Mouse (Mus musculus): ENCODE results near the gene C530008M17Rik.

Gene C530008M17Rik

DNA sequence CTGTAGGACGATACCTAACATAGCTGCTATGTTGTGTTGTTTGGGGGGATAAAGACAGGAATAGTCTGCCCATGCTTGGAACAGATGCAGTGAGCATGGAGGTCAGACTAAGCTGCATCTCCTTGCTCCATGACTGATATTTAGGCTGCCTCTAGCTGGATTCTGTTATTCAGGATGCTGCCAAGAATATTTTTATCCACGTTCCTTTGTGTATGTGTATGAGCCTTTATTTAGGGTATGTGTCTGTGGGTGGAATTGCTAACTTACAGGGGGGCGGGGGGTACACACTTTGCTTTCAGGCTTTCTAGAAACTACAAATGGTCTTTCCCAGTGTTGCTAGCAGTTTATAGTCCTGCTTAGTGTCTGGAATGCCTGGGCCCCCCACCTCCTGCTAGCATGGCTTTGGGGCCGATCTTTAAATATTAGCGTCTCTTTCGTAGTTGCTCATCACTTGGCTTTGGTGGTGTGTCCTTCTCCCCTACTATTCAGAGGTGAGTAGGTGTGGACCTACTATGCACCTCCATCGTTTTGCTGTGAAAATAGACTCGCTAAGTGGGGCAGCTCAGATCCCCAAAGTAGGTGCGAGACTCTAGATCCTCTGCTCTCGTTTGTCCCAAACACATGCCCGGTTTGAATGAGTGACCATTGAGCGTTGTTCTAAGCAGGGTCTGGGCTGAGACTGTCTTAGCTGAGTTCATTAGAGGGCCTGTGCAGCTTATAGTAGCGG lies 45.0 kb downstream of the C530008M17Rik start:
- no peak for DNase-seq (ENCODE audit: low spot score in 2 of 2)

DNA sequence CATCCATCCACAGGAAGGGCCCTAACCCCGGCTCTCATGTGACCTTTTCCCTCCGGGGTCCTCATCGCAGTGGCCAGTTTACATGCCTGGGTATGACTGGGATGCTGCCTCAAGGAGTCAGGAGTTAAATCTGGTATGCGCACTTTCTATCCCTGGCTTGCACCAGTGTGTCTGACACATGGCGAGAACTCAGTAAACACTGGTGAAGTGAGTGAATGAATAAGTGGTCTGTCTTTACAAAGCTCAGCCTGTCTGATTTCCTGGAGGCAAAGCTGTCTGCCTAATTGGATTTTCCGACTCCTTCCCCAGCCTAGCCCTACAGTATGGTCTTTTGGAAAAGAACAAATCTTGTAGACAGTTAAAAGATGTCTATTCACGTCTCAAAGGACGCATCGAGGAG lies 45.8 kb downstream of the C530008M17Rik start:
- DNase-seq (ENCODE audit: low spot score in 2 of 2), result no peak

DNA sequence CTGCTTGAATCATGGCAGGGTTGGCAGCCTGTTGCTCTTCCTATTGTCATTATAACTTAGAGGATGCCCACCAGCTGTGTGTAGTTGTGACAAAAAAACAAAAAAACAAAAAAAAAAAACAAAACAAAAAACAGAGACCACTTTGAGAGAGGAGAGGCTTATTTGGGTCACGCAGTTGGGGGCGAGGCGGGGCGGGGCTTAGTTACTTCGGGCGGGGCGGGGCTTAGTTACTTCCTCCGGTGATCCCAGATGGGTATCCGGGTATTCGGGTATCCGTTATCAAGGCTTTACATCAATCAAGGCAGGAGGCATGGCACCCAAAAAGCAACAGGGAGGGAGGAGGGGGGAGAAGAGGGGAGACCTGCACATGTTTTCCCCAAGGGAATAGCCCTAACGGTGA lies 46.3 kb downstream of the C530008M17Rik start:
- DNase-seq (ENCODE audit: low spot score in 2 of 2), result no peak

DNA sequence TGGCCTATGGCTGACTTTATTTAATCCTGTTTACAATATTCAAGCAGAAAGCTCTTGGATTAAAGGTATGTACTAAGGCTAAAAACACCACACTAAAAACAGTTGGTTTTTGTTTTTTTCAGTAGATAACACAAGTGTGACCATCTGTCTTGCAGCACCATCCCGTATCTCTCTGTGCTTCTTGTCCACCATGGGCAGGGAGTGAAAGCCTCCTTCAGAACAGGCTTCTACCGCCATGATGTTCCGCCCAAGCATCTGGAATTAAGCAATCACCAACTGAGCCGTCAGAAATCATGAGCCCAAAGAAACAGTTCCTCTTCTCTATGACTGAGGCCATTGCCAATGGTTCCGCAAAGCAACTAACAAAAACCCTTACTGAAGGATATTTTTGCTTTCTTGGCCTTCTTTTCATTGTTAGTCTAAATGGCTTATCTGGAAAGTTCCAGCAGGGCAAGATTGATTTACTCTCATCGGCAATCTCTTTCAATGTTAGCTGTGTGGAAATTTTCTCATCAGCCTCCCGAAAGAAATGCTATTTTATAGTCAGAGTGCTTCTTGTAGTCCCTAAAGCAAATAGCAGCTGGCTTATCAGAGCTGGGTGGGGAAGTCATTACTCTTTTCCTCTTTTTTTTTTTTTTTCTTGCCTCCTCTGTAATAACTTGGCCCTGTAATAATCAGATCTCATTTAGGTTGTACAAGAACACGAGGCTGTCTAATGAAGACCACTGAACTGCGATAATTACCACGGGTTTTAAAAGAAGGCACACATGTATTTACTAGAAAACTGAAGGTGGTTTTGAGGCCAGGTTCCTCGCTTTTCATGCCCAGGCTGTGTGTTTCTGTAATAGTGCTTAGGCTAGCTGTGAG lies 49.2 kb downstream of the C530008M17Rik start:
- no peak for DNase-seq (ENCODE audit: low spot score in 2 of 2)

DNA sequence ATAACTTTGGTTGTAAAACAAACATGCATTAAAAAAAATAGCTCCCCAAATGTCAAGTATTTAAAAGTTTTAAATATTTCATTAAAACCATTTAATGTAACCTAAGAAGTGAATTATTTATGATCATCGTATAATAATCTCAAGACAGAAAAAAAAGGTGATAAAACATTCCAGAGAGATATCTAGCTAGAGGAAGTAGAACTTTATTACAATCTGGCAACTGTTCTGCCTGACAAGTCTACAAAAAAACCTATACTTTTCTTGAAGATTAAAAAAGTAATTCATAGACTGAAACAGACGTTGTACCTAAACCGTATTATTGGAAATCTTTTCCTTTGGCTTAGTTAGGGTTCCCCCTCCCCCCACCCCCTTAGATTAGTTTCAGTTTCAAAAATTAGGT lies 50.8 kb downstream of the C530008M17Rik start:
- no peak for DNase-seq (ENCODE audit: low spot score in 2 of 2)

DNA sequence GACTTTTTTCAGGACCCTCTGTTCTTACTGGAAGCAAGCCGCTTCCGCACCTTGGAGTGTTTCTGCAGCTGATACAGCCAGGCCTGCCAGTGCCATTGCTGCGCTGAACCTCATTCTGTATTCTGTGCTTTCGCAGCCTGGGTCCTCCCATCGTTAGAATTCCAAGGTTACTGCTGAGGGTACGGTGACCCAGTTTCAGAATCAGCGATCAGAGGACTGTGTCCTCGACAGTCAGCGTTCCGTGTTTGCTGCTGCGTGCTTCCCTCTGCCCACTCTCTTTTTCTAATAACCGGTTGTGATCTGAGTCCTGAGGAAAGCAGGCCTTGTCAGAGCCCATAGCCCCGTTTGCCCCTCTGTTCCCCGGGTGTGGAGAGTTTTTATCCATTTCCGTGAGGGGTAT lies 51.7 kb downstream of the C530008M17Rik start:
- DNase-seq (ENCODE audit: low spot score in 2 of 2), result no peak

DNA sequence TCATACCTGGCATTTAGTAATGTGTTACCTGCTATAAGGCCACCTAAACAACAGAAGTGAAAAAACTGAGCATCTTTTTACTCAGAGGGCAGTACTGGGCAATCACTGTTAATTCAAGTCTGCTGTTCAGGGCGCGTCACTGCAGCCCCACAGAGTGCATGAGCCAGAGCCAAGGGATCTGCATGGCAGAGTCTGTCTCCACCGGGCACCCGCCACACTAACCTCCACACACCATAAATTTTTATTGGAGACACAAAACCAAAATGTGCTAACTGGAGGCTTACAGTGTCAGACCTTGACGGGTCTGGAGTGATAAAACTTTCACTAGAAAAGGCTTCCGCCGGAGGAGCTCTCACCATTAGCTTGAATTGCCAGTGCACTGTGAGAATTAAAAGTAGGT lies 57.4 kb downstream of the C530008M17Rik start:
- no peak for DNase-seq (ENCODE audit: low spot score in 2 of 2)

DNA sequence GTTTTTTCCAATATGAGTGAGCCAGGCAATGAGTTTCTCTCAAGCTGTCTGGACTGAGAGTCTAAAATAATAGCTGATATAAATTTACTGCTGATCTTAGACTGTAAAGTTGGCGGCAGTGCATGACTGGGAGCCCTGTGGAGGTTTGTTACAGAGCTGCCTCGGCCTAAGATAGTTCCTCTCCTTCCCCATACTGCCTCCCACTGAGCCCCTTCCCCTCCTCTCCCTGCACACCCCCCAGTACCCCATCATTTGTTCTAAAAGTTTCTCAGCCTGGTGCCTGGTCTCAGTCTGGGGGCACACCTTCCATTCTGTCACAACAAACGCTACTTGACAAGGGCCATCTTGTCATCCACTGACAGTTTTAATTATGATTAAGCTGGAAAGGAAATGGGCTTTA lies 63.6 kb downstream of the C530008M17Rik start:
- no peak for DNase-seq (ENCODE audit: low spot score in 2 of 2)

DNA sequence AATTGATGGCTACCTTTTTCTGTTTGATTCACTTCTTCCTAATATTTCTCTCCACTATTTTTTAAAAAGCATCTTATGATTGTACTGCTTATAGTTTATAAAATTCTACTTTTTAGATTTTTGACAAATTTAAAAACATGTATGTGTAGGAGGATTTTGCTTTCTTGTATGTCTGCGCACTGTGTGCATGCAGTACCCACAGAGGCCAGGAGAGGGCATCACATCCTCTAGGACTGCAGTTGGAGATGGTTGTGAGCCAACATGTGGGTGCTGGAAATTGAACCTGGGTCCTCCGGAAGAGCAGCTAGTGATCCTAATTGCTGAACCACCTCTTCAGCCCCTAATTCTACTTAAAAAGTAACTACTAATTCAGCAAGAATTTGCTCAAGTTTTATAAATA lies 68.6 kb downstream of the C530008M17Rik start:
- no peak for DNase-seq (ENCODE audit: low spot score in 2 of 2)

DNA sequence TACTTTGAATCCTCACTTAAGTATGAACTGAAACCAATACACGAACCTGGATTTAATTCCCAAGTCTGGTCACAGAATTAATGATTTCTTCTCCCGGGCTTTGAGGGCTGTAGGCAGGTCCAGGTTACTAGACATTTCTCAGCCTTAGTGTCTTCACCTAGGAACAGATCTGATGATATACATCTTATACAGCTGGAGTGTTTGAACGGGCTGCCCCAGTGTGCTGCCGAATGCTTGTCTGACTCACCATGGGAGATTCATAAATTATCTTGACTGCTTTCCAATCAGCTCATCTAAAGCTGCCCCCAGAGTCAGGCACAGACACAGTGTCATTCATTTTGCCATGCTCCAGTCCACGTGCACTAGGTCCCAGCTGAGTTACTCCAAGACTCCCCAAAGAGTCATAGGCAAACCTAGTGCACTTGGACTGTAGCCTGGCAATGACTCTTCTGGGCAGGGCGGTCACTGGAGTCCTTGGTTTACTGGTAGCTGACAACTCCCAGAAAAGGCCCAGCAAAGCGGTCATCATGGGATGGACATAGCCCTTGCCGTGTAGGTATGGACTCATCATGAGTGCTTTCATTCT lies 70.3 kb downstream of the C530008M17Rik start:
- DNase-seq (ENCODE audit: low spot score in 2 of 2), result no peak

DNA sequence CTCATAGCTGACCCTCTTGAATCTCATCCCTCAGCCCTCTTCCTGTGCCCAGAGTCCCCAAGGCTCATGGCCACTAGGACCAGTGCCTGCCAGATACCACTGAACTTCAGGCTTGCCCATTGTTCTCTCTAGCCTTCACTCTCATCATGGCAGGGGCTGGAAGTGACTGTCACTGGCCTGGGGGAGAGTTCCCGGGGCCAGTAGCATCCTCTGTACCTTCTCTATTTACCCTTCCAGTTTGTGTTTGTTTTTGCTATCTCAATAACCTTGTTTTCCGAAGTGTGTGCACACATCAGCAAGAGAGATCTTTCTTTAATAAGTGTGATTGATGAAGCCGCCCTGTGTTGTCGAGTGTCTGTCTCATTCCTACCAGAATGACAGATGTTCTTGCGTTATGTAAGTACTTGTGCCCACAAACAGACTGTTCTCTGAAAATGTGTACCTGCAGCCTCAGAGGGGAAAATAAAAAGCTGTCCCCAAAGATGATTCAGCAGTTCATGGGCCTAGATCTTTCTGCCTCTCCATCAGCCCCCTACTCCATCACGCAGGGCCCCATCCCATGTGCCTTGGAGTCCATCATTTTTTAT lies 76.8 kb downstream of the C530008M17Rik start:
- DNase-seq (ENCODE audit: low spot score in 2 of 2), result no peak

DNA sequence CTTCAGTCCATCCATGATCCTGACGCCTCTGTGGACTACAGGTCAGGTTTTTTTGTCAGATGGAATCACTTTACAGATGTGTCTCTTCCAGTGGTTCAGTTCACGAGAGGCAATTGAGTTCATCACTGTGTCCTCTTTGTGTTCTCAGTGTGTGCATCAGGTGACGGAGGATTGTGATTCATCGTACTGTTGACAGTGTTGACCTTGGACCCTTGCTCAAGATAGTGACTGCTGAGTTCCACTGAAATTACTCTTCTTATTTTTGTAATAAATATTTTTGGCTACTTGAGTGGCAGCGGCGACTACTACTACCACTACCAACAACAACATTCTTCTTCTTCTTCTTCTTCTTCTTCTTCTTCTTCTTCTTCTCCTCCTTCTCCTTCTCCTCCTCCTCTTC lies 85.2 kb downstream of the C530008M17Rik start:
- DNase-seq (ENCODE audit: low spot score in 2 of 2), result no peak

DNA sequence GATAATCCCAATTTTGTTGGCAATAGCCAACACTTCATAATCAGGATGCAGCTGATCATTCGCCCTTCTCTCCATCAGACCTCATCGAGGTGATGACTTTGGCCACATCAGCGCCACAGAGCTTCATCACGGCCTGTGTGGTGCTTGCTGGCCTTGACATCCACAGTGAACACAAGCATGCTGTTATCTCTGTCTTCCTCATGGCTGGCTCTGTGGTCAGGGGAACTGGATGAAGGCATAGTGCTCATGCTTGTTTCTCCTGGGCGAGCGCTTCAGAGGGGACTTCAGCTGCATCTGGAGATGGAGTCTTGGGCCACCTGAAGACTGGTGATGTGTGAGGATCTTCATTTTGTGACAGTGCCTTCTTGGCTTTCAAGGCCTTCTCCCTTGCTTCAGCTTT lies 85.8 kb downstream of the C530008M17Rik start:
- no peak for DNase-seq (ENCODE audit: low spot score in 2 of 2)

DNA sequence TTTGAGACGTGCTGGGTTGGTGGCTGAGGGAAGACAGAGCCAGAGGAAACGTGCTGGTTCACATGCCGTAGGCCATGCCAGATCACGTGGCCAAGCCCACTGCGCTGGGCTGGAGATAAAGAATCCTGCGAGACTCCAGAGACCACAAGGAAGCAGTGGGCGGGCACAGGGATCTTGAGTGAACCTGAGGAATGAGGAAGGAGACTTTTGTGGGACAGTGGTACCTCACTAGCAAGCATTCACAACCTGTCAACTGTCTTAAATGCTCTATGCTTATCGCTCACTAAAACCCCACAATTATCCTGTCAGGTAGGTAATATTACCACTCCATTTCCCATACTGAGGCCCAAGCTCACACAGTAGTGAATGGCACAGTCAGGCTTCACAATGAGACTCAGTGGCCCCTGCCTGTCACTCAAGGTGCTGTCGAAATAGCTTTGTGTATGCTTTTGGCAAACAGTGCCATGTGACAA lies 88.5 kb downstream of the C530008M17Rik start:
- DNase-seq (ENCODE audit: low spot score in 2 of 2), result no peak

DNA sequence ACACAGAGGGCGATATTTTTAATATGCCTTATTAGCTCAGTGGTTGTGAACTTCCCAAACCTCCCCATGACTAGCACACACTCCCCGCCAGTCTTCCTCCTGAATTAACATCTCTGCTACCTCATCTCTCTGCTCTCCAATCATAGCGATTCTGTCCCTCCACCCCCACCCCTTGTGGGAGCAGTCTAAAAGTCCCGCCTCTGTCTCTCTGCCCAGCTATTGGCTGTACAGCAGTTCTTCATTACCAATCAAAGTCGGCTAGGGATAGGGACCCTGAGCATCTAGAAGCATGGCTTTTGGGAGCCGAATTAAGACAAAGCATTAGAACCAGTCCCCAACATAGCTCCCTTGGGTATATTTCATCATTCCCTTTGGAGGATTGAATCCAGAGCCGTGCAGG lies 91.5 kb downstream of the C530008M17Rik start:
- no peak for DNase-seq (ENCODE audit: low spot score in 2 of 2)

DNA sequence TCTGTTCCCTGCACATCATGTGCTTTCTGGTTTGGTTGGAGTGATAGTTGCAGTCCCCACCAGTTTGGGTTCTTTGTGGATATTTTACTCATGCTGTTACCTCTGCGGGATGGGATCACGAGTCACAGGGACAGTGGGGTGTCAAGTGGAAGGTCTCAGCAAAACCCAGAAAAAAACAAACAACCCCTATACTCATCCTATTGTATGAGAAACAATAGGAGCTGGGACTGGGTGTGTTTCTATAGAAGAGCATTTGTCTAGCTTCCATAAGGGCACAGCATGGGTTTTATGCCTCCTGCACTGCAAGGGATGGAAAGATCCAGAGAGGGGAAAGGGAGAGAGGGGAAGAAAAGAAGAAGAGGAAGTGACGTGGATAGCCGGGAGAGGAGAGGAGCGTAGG lies 96.0 kb downstream of the C530008M17Rik start:
- DNase-seq (ENCODE audit: low spot score in 2 of 2), result no peak

DNA sequence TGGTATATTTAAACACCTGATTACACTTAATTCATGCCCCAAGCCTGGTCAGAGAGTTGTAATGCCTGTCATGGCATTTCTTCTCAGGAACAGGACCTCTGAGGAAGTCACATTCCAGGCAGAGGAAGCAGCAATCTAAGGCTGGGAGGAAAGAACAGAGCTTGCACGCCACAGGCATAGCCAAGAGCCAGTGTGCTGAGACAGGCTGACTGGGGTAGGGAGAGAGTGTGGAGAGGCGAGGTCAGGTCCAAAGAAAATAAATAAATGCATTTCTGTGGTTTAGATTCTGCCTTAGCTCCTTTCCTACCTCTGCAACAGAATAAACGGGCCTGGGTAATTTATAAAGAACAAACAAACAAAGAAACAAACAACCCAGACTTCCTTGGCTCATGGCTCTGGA lies 104.0 kb downstream of the C530008M17Rik start:
- no peak for DNase-seq (ENCODE audit: low spot score in 2 of 2)

DNA sequence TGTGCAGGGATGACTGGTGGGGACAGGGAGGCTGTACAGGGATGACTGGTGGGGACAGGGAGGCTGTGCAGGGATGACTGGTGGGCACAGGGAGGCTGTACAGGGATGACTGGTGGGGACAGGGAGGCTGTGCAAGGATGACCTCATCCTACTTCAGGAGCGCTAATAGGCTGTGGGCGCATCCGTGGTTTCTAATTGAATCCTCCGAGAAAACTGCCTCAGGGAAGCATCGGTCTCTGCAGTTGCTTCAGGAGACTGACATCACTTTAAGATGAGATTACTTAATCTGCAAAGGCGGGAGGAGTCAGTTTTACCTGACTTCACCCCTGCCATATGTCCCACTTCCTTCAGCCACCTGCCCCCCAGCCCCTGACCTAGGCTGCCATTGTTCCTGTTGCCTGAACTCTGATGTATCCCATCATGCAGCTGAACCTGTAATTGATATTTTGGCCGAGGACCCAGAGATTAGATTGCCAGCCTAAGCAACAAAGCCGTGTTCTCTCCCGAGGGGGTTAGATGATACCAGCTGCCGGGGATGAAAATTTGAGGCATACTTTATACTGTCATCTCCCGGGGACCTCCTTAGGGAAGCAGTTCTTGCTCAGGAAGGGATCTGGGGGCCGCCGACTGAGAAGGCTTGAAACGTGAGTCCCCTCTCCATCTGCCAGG lies 105.9 kb downstream of the C530008M17Rik start:
- DNase-seq (ENCODE audit: low spot score in 2 of 2), result no peak

DNA sequence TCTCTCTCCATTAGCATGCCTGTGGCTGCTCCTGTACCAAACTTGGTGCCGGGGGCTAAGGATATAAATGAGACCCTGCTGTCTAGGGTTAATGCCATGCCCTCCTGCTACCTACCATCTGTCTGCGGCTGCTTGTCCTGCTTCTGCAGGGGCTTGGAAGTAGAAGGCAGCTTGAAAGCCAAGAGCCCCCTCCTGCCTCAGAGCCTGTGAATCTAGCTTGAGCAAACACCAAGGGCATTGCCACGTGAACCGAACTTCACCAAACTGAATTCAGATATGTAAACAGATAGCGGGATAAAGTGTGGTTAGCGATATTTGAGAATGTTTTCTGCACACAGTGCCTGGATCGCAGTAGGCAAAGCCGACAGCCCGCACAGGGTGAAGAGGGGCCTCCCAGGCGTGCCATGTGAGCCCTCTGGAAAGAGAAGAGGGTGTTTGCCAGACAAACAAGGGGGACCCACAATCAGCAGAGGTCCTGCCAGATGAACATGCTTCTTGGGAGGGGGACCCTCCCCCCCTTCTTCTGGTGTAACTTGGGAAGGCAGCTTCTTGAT lies 106.9 kb downstream of the C530008M17Rik start:
- no peak for DNase-seq (ENCODE audit: low spot score in 2 of 2)

DNA sequence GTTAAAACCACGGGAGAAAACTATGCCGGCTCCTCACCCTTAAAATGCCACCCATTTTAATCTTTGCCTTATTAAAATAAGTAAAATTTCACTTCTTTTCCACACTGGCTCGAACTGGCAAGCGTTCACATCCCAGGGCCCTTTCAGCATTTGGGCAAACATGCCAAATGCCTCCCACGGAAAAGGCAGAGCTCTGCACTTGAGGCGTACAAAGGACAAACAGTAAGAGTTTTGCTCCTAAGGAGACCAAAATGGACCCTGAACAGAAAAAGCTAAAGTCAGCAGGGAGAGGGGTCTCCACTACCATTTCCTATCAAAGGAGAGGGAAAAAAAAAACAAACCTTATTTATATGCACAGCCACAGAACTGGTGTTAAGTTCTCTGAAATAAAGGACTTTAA lies 107.4 kb downstream of the C530008M17Rik start:
- no peak for DNase-seq (ENCODE audit: low spot score in 2 of 2)

DNA sequence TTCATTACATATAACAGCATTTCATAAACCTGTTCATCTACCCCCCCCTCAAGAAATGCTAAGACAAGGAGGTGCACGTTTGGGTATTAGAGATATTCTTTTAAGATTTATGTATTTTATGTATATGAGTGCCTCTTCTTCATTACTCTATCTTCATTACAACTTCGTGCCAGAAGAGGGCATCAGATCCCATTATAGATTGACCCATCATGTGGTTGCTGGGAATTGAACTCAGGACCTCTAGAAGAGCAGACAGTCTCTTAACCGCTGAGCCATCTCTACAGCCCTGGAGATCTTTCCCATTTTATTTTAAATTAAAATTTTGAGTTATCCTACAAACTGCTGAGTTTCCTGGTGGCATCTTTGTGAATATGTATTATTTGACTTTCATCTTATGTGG lies 112.7 kb downstream of the C530008M17Rik start:
- DNase-seq (ENCODE audit: low spot score in 2 of 2), result no peak

Measured in frontal cortex, postnatal 25 days (tissue).